Comparison of ENCODE assay signal across 12 mouse cellular contexts in the genomic region with DNA sequence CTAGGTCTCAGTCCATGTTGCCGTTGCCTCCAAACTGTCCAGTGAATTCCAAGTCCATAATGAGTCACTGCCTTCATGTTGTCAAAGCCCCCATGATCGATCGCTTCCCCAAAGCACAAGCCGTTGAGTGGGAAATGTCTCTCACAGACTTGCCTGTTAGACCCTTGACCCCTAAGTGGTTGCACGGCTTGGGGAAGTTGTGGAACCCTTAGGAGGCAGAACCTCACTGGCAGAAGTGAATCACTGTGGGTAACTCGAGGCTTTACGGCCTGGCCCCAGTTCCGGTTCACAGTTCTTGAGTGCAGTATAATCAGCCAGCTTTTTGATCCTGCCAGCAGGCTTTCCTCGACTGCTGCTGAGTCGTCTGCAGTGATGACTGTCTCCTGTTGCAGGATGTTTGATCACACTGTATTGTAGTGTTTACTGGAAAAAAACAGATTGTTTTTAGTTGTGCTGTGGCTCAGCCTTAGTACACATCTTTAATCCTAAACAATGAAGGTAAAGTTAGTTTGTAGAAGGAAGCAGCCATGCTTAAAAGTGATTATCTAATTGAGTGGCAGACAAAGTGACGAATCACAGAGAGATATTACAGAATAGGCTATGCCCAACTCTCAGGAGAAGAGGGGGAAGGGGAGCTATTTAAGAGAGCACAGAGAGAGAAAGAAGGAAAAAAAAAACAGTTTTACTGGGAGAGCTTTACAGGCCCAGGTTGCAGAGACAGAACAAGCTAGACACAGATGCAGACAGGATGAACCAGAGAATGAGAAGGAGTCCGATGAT. TPM values are rescaled to one million over a fixed set of nuclear protein-coding genes. Genes with fewer than 3 reads are reported as not detected.
DNase-seq lines count a peak whose midpoint lies in the region; ATAC-seq and TF ChIP-seq lines count a peak whose summit lies in the region.
"Had no signal": no experiment of that assay in that cellular context is flagged by ENCODE, and none has a peak within 500 bp of the region (broad histone marks: within the 10 kb centered on the region; RNA-seq: fewer than 3 reads in every experiment).

No protein-coding gene starts in this region.

- H3K9me3 ChIP-seq in hindbrain, postnatal 0 days (ENCODE audit: low read length) = no peaks in the 10 kb centered on the region
- no peaks in the 10 kb centered on the region for H3K9me3 ChIP-seq in hindbrain, embryonic 12.5 days (replicated peaks)
- H3K9me3 ChIP-seq in MEL (replicated peaks; ENCODE audit: insufficient read depth, low read length) = no peaks in the 10 kb centered on the region
- no peaks in the 10 kb centered on the region for H3K9me3 ChIP-seq in embryonic facial prominence, embryonic 10.5 days
- H3K9me3 ChIP-seq in lung, embryonic 16.5 days (ENCODE audit: control insufficient read depth, low read length) = no peaks in the 10 kb centered on the region
- H3K9me3 ChIP-seq: embryonic facial prominence, embryonic 15.5 days had no signal

- TF ChIP-seq POLR2A in MEL (IDR thresholded peaks at IDR 0.05; ENCODE audit: control insufficient read depth in 1 of 2, insufficient read depth in 1 of 2, low read depth in 1 of 2, low read length in 2 of 2, poor library complexity in 1 of 2) = no peak

- H3K4me1 ChIP-seq in hindbrain, postnatal 0 days (ENCODE audit: insufficient read depth, low read length) = no peaks in the 10 kb centered on the region
- H3K4me1 ChIP-seq in hindbrain, embryonic 12.5 days = no peaks in the 10 kb centered on the region
- no peaks in the 10 kb centered on the region for H3K4me1 ChIP-seq in MEL (ENCODE audit: control insufficient read depth in 1 of 2, insufficient read depth in 2 of 2, low read length in 2 of 2)
- H3K4me1 ChIP-seq in embryonic facial prominence, embryonic 10.5 days = peaks cover 12% of the 10 kb centered on the region
- H3K4me1 ChIP-seq in lung, embryonic 16.5 days (replicated peaks; ENCODE audit: control insufficient read depth, insufficient read depth, low read length) = no peaks in the 10 kb centered on the region
- H3K4me1 ChIP-seq: embryonic facial prominence, embryonic 15.5 days had no signal

- intact Hi-C loops in left cerebral cortex, postnatal 10 days (cut with DNase I) = no loop called here

- H3K27me3 ChIP-seq in hindbrain, postnatal 0 days (ENCODE audit: insufficient read depth, low read length) = no peaks in the 10 kb centered on the region
- no peaks in the 10 kb centered on the region for H3K27me3 ChIP-seq in hindbrain, embryonic 12.5 days
- H3K27me3 ChIP-seq in MEL (ENCODE audit: control insufficient read depth in 1 of 2, insufficient read depth in 2 of 2, low read length in 2 of 2) = no peaks in the 10 kb centered on the region
- no peaks in the 10 kb centered on the region for H3K27me3 ChIP-seq in embryonic facial prominence, embryonic 10.5 days (replicated peaks; ENCODE audit: low read depth, poor library complexity, severe bottlenecking)
- H3K27me3 ChIP-seq in lung, embryonic 16.5 days (ENCODE audit: control insufficient read depth, insufficient read depth, low read depth, low read length) = no peaks in the 10 kb centered on the region
- H3K27me3 ChIP-seq: embryonic facial prominence, embryonic 15.5 days had no signal

- no peak overlapping the region for H3K4me2 ChIP-seq in hindbrain, postnatal 0 days (ENCODE audit: low read depth, low read length)
- no peak overlapping the region for H3K4me2 ChIP-seq in hindbrain, embryonic 12.5 days (replicated peaks)
- H3K4me2 ChIP-seq in lung, embryonic 16.5 days (ENCODE audit: low read depth, low read length) = no peak overlapping the region
- H3K4me2 ChIP-seq: embryonic facial prominence, embryonic 15.5 days had no signal

- TF ChIP-seq CTCF in hindbrain, postnatal 0 days (IDR thresholded peaks at IDR 0.05; ENCODE audit: low read depth) = no peak
- no peak for TF ChIP-seq CTCF in MEL (IDR thresholded peaks at IDR 0.05 in 2 of 3, conservative IDR thresholded peaks at IDR 0.05 in 1 of 3; ENCODE audit: control insufficient read depth in 1 of 3, insufficient read depth in 1 of 3, low read depth in 2 of 3, low read length in 3 of 3, poor library complexity in 1 of 3, severe bottlenecking in 1 of 3)

- 42% methylated on average over 12 of the region's 12 CpGs for WGBS in hindbrain, postnatal 0 days
- WGBS in hindbrain, embryonic 12.5 days = 44% methylated on average over 12 of the region's 12 CpGs
- 52% methylated on average over 12 of the region's 12 CpGs for WGBS in embryonic facial prominence, embryonic 10.5 days
- 37% methylated on average over 12 of the region's 12 CpGs for WGBS in lung, embryonic 16.5 days

- no peaks in the 10 kb centered on the region for H3K79me2 ChIP-seq in MEL (ENCODE audit: control insufficient read depth, insufficient read depth, low read length, poor library complexity)

- ATAC-seq in hindbrain, postnatal 0 days = 0 out of 2 replicates have a peak, but pooled peaks have one; percentile 38
- no peak for ATAC-seq in hindbrain, embryonic 12.5 days (ENCODE audit: low FRiP score)
- ATAC-seq in lung, embryonic 16.5 days (ENCODE audit: low read depth) = peak; percentile 64
- no peak for ATAC-seq in CD4-positive, CD25-positive, alpha-beta regulatory T cell, adult 4 months

- no peak overlapping the region for H3K4me3 ChIP-seq in hindbrain, postnatal 0 days (ENCODE audit: low read length)
- no peak overlapping the region for H3K4me3 ChIP-seq in hindbrain, embryonic 12.5 days
- no peak overlapping the region for H3K4me3 ChIP-seq in MEL (ENCODE audit: control insufficient read depth in 1 of 2, insufficient read depth in 1 of 2, low read depth in 2 of 2, low read length in 2 of 2)
- no peak overlapping the region for H3K4me3 ChIP-seq in embryonic facial prominence, embryonic 10.5 days
- H3K4me3 ChIP-seq in lung, embryonic 16.5 days (ENCODE audit: low read length) = no peak overlapping the region
- H3K4me3 ChIP-seq: embryonic facial prominence, embryonic 15.5 days; gastrocnemius, adult 2 months; myocyte had no signal

- TF ChIP-seq RAD21 in MEL (IDR thresholded peaks at IDR 0.05; ENCODE audit: low read depth, low read length) = no peak

- no peak overlapping the region for H3K27ac ChIP-seq in hindbrain, postnatal 0 days
- no peak overlapping the region for H3K27ac ChIP-seq in hindbrain, embryonic 12.5 days
- H3K27ac ChIP-seq in MEL (ENCODE audit: control insufficient read depth, low read depth, low read length) = no peak overlapping the region
- H3K27ac ChIP-seq in embryonic facial prominence, embryonic 10.5 days (replicated peaks) = peak overlapping the region; percentile 54; the same call in 1 of the 2 replicates
- no peak overlapping the region for H3K27ac ChIP-seq in lung, embryonic 16.5 days (ENCODE audit: low read length)
- H3K27ac ChIP-seq: embryonic facial prominence, embryonic 15.5 days; gastrocnemius, adult 2 months had no signal

- no peak for TF ChIP-seq EP300 in MEL (IDR thresholded peaks at IDR 0.05; ENCODE audit: low read depth in 1 of 2, low read length in 2 of 2)

- H3K9ac ChIP-seq in hindbrain, postnatal 0 days (replicated peaks; ENCODE audit: low read length) = no peak overlapping the region
- H3K9ac ChIP-seq in hindbrain, embryonic 12.5 days = no peak overlapping the region
- H3K9ac ChIP-seq in MEL (ENCODE audit: control insufficient read depth, low read depth, low read length, poor library complexity, severe bottlenecking) = no peak overlapping the region
- no peak overlapping the region for H3K9ac ChIP-seq in lung, embryonic 16.5 days (ENCODE audit: low read length)
- H3K9ac ChIP-seq: embryonic facial prominence, embryonic 15.5 days had no signal

- DNase-seq in hindbrain, postnatal 0 days (ENCODE audit: low spot score) = peak; percentile 21
- DNase-seq in MEL (ENCODE audit: low read depth, low spot score) = peak; percentile 17
- DNase-seq in embryonic facial prominence, embryonic 10.5 days (ENCODE audit: low spot score) = peak; percentile 32
- DNase-seq in gastrocnemius, postnatal 4 days (ENCODE audit: low spot score in 2 of 2) = no peak
- DNase-seq in left cerebral cortex, postnatal 10 days (ENCODE audit: extremely low spot score in 1 of 2, low spot score in 2 of 2) = no peak
- DNase-seq: gastrocnemius, adult 2 months; liver had no signal

- H3K36me3 ChIP-seq in hindbrain, postnatal 0 days (ENCODE audit: insufficient read depth, low read length) = no peaks in the 10 kb centered on the region
- H3K36me3 ChIP-seq in hindbrain, embryonic 12.5 days = no peaks in the 10 kb centered on the region
- H3K36me3 ChIP-seq in MEL (ENCODE audit: control insufficient read depth in 1 of 2, insufficient read depth in 2 of 2, low read length in 2 of 2) = no peaks in the 10 kb centered on the region
- H3K36me3 ChIP-seq in embryonic facial prominence, embryonic 10.5 days (replicated peaks) = no peaks in the 10 kb centered on the region
- no peaks in the 10 kb centered on the region for H3K36me3 ChIP-seq in lung, embryonic 16.5 days (ENCODE audit: control insufficient read depth, insufficient read depth, low read length)
- H3K36me3 ChIP-seq: embryonic facial prominence, embryonic 15.5 days had no signal

TF ChIP-seq in MEL, 35 proteins besides CTCF, POLR2A, EP300 and RAD21:
- TF ChIP-seq MXI1 (IDR thresholded peaks at IDR 0.05; ENCODE audit: low read depth, low read length) (no peak), GABPA (IDR thresholded peaks at IDR 0.05; ENCODE audit: low read depth, low read length) (no peak), ZC3H11A (IDR thresholded peaks at IDR 0.05; ENCODE audit: low read depth, low read length) (no peak), UBTF (IDR thresholded peaks at IDR 0.05; ENCODE audit: borderline replicate concordance, insufficient read depth, low read depth, low read length) (no peak), SIN3A (IDR thresholded peaks at IDR 0.05; ENCODE audit: low read length) (no peak), TCF12 (IDR thresholded peaks at IDR 0.05; ENCODE audit: low read depth, low read length) (no peak)

RNA-seq across cellular contexts. Expression of a gene that starts 34.2 kb away (rescaled TPM):
- total RNA-seq in hindbrain, postnatal 0 days (2014; rRNA removed) = 82.7 and 99.0 TPM in 2 replicates
- polyA plus RNA-seq in hindbrain, postnatal 0 days (2015; fragmentation: Nextera tagmentation; extraction: Ambion mirVana) = 27.2 and 31.7 TPM in 2 replicates
- polyA plus RNA-seq in hindbrain, embryonic 12.5 days (2016; fragmentation: Nextera tagmentation; extraction: Ambion mirVana) = 43.9 and 46.0 TPM in 2 replicates
- total RNA-seq in MEL (2012; rRNA removed) = 0.52 and 0.62 TPM in 2 replicates
- 1 to 10 TPM in 1 of 2 experiments, not detected in 1; 1.1 TPM for polyA plus RNA-seq in MEL (2012; ENCODE audit: insufficient read depth in 1 of 2, insufficient read length in 2 of 2, low read depth in 1 of 2, low replicate concordance in 2 of 2, missing spikeins in 1 of 2)
- polyA plus RNA-seq in embryonic facial prominence, embryonic 10.5 days (2016; fragmentation: Nextera tagmentation; extraction: Ambion mirVana) = 35.8 and 41.7 TPM in 2 replicates
- 20.0 and 22.0 TPM in 2 replicates for polyA plus RNA-seq in lung, embryonic 16.5 days (2015; fragmentation: Nextera tagmentation; extraction: Ambion mirVana)
- 1 to 10 TPM; 3.0 to 3.5 TPM for polyA plus RNA-seq in CD4-positive, CD25-positive, alpha-beta regulatory T cell, adult 4 months (2017; shearing (Covaris generic))
- total RNA-seq in gastrocnemius, postnatal 4 days (2021) = 10 to 100 TPM; 64.2 to 65.8 TPM
- total RNA-seq in left cerebral cortex, postnatal 10 days (2021) = 100 to 1,000 TPM; 151 to 152 TPM

Comparison
In these comparisons a context has a peak if more than half of its experiments do, and no peak if none do; other contexts are left out.
1. ATAC-seq: peak in hindbrain, postnatal 0 days (single experiment) and lung, embryonic 16.5 days (single experiment); none in hindbrain, embryonic 12.5 days (single experiment) and CD4-positive, CD25-positive, alpha-beta regulatory T cell, adult 4 months (single experiment).
2. DNase-seq: peak in hindbrain, postnatal 0 days (single experiment), MEL (single experiment) and embryonic facial prominence, embryonic 10.5 days (single experiment); none in gastrocnemius, postnatal 4 days (0 of 2) and left cerebral cortex, postnatal 10 days (0 of 2).